Mouse (Mus musculus) gastrocnemius, postnatal 10 days (tissue): Measurements from ENCODE around the gene Grik4. TPM values are rescaled to one million over a fixed set of nuclear protein-coding genes. Genes with fewer than 3 reads are reported as not detected.

Experiments
- DNase-seq: peaks from one replicate; pipeline ENCODE4 v3.0.0; 2021; ENCODE audit warnings: mixed read lengths
- total RNA-seq, 2 experiments: library from RNA; stranded (reverse); gene quantifications; 2 replicates each; pipeline ENCODE4 v1.2.3; 2021

The Grik4 gene
- total RNA-seq, 2 experiments from 2014 or later: 0.52 to 0.56 TPM

- no peak for DNase-seq
Observed at GRCm38 (mm10) chr9:42898091-42898591, 46.2 kb downstream of the Grik4 start.

- peak; percentile 55 for DNase-seq
Observed at GRCm38 (mm10) chr9:42897361-42898051, 46.8 kb downstream of the Grik4 start.

- DNase-seq: no peak
Observed at GRCm38 (mm10) chr9:42896421-42897210, 47.7 kb downstream of the Grik4 start.

- DNase-seq: no peak
Observed at GRCm38 (mm10) chr9:42892765-42893164, 51.5 kb downstream of the Grik4 start.

GRCm38 (mm10) chr9:42887930-42888329, 56.4 kb downstream of the Grik4 start:
- DNase-seq: no peak

- DNase-seq: no peak
Observed at GRCm38 (mm10) chr9:42886112-42886766, 58.1 kb downstream of the Grik4 start.

- no peak for DNase-seq
Observed at GRCm38 (mm10) chr9:42885566-42885965, 58.7 kb downstream of the Grik4 start.

GRCm38 (mm10) chr9:42885123-42885522, 59.2 kb downstream of the Grik4 start:
- no peak for DNase-seq

GRCm38 (mm10) chr9:42883006-42883759, 61.1 kb downstream of the Grik4 start:
- DNase-seq: no peak

GRCm38 (mm10) chr9:42882313-42882712, 62.0 kb downstream of the Grik4 start:
- DNase-seq: no peak

- no peak for DNase-seq
Observed at GRCm38 (mm10) chr9:42881040-42881439, 63.3 kb downstream of the Grik4 start.

- no peak for DNase-seq
Observed at GRCm38 (mm10) chr9:42878401-42878800, 65.9 kb downstream of the Grik4 start.

GRCm38 (mm10) chr9:42872885-42873284, 71.4 kb downstream of the Grik4 start:
- no peak for DNase-seq

GRCm38 (mm10) chr9:42871681-42872080, 72.6 kb downstream of the Grik4 start:
- DNase-seq: no peak

- DNase-seq: no peak
Observed at GRCm38 (mm10) chr9:42870257-42870656, 74.0 kb downstream of the Grik4 start.

- no peak for DNase-seq
Observed at GRCm38 (mm10) chr9:42868508-42868907, 75.8 kb downstream of the Grik4 start.

- no peak for DNase-seq
Observed at GRCm38 (mm10) chr9:42866650-42867049, 77.6 kb downstream of the Grik4 start.

- no peak for DNase-seq
Observed at GRCm38 (mm10) chr9:42865036-42865829, 79.1 kb downstream of the Grik4 start.

GRCm38 (mm10) chr9:42863360-42863759, 80.9 kb downstream of the Grik4 start:
- DNase-seq: no peak

- DNase-seq: no peak
Observed at GRCm38 (mm10) chr9:42861711-42862110, 82.6 kb downstream of the Grik4 start.

GRCm38 (mm10) chr9:42861238-42861637, 83.1 kb downstream of the Grik4 start:
- DNase-seq: no peak
